Mouse (Mus musculus): ENCODE measurements at regions not wholly inside any gene's neighbourhood (a gene's known extent, or its start where the extent isn't known, plus 50 kb on each side); places are given as distances from the start of the nearest gene placed in this dataset.

DNA sequence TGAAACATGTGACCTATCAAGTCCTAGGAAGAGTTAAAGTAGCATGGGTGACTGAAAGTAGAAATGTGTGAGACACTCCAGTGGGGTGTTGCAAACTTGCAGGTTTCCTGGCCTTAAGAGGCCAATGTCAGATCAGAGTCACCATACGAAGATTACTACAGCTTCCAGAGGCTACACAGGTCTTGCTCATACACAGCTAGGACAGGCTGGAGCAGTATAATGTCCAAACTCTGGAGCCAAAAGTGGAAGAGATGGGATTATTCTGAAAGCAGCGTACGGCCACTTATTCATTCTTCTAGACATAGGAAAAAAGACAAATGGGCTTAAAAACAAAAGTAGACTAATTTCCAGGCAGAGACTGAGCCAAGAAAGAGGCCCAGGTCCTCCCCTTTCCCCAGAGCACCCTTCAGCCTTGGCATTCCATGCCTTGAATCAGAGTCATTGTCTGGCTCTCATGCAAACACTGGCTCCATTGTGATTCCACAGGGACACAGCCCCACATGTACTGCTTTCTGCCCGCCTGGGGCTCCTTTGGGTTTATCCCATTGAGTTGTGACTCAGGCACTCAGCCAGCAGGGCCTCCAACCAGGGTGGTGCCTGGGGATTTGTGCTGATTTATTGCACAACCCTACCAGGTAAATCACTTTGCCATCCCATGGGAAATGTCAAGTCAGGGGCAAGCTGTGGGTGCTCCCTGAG lies 94.5 kb downstream of the Rassf10 start:
- H3K9me3 ChIP-seq (ENCODE audit: control insufficient read depth, low read length) = peaks cover 3% of the 10 kb centered on the region; the same call in 1 of the 2 replicates
- H3K4me2 ChIP-seq (ENCODE audit: low read length) = no peak overlapping the region
- no peak overlapping the region for H3K4me3 ChIP-seq (ENCODE audit: control insufficient read depth in 1 of 2, insufficient read depth in 1 of 2, low read depth in 1 of 2, low read length in 2 of 2)
- H3K4me1 ChIP-seq (ENCODE audit: control insufficient read depth in 2 of 2, insufficient read depth in 2 of 2, low read length in 2 of 2) = peaks cover 2% of the 10 kb centered on the region in 2 experiments; a peak in 2 of 4 replicates
- no peaks in the 10 kb centered on the region for H3K27me3 ChIP-seq (ENCODE audit: control insufficient read depth, insufficient read depth, low read length)
- no peak overlapping the region for H3K27ac ChIP-seq (replicated peaks in 1 of 2; ENCODE audit: control insufficient read depth in 1 of 2, insufficient read depth in 1 of 2, low read depth in 2 of 2, low read length in 2 of 2)
- ATAC-seq (ENCODE audit: insufficient number of reproducible peaks, insufficient read depth, low FRiP score, low read depth) = no peak
- WGBS = 74% methylated on average over 4 of the region's 4 CpGs
- no peaks in the 10 kb centered on the region for H3K36me3 ChIP-seq (ENCODE audit: control insufficient read depth, insufficient read depth, low read length)
- no peak overlapping the region for H3K9ac ChIP-seq (ENCODE audit: low read length)

DNA sequence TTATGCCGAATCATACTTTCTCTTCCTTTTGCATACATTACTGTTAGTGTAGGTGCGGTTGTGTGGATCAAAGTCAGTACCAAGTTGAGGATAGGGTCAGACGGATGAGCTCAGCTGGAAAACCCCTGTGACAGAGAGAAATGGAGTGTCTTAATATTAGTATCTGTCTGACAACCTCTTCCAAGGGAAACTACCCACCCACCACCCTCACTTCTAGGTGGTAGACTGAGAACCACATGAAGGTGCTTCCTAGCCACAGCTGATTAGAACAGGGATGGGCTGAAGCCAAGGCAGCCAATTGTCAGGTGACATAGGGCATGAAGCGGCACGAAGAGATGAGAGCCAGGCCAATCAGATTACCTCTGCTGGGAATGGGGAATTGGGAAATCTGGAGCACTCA lies 95.7 kb downstream of the Rassf10 start:
- WGBS = 61% methylated on average over 5 of the region's 5 CpGs
- Histone ChIP-seq H3K36me3 (ENCODE audit: control insufficient read depth, insufficient read depth, low read length) (no peaks in the 10 kb centered on the region), H3K4me2 (ENCODE audit: low read length) (no peak overlapping the region), H3K9ac (ENCODE audit: low read length) (no peak overlapping the region), H3K27ac (replicated peaks in 1 of 2; ENCODE audit: control insufficient read depth in 1 of 2, insufficient read depth in 1 of 2, low read depth in 2 of 2, low read length in 2 of 2) (no peak overlapping the region), H3K27me3 (ENCODE audit: control insufficient read depth, insufficient read depth, low read length) (no peaks in the 10 kb centered on the region), H3K4me1 (ENCODE audit: control insufficient read depth in 2 of 2, insufficient read depth in 2 of 2, low read length in 2 of 2) (peaks cover 2% of the 10 kb centered on the region in 2 experiments; a peak in 2 of 4 replicates), H3K9me3 (ENCODE audit: control insufficient read depth, low read length) (peaks cover 3% of the 10 kb centered on the region; the same call in 1 of the 2 replicates), H3K4me3 (ENCODE audit: control insufficient read depth in 1 of 2, insufficient read depth in 1 of 2, low read depth in 1 of 2, low read length in 2 of 2) (no peak overlapping the region)
- no peak for ATAC-seq (ENCODE audit: insufficient number of reproducible peaks, insufficient read depth, low FRiP score, low read depth)

DNA sequence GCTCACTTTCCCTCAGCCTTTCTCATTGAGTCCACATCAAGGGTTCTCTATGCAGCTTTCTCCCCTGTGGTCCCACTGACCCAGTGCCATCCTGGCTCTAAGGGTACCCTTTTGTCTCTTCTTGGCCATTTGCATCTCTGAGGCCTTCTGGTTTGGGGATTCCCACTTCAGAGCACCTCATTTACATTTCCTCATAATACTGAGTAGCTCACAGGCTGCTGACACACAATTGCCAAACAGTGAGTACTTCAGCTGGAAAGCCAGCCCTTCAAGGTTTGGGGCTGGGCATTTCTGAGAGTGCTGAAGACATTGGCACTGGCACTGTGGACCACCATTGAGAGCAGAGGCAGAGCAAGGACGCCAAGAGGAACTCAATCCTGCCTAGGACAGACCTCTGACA lies 99.2 kb downstream of the Rassf10 start:
- no peak overlapping the region for H3K4me3 ChIP-seq (ENCODE audit: control insufficient read depth in 1 of 2, insufficient read depth in 1 of 2, low read depth in 1 of 2, low read length in 2 of 2)
- no peak overlapping the region for H3K4me2 ChIP-seq (ENCODE audit: low read length)
- ATAC-seq (ENCODE audit: insufficient number of reproducible peaks, insufficient read depth, low FRiP score, low read depth) = no peak
- H3K9me3 ChIP-seq (ENCODE audit: control insufficient read depth, low read length) = no peaks in the 10 kb centered on the region
- no peak overlapping the region for H3K27ac ChIP-seq (replicated peaks in 1 of 2; ENCODE audit: control insufficient read depth in 1 of 2, insufficient read depth in 1 of 2, low read depth in 2 of 2, low read length in 2 of 2)
- peaks cover 2% of the 10 kb centered on the region in 2 experiments; a peak in 2 of 4 replicates for H3K4me1 ChIP-seq (ENCODE audit: control insufficient read depth in 2 of 2, insufficient read depth in 2 of 2, low read length in 2 of 2)
- H3K9ac ChIP-seq (ENCODE audit: low read length) = no peak overlapping the region
- WGBS = 41% methylated on average over 1 of the region's 1 CpGs
- no peaks in the 10 kb centered on the region for H3K27me3 ChIP-seq (ENCODE audit: control insufficient read depth, insufficient read depth, low read length)
- H3K36me3 ChIP-seq (ENCODE audit: control insufficient read depth, insufficient read depth, low read length) = no peaks in the 10 kb centered on the region

DNA sequence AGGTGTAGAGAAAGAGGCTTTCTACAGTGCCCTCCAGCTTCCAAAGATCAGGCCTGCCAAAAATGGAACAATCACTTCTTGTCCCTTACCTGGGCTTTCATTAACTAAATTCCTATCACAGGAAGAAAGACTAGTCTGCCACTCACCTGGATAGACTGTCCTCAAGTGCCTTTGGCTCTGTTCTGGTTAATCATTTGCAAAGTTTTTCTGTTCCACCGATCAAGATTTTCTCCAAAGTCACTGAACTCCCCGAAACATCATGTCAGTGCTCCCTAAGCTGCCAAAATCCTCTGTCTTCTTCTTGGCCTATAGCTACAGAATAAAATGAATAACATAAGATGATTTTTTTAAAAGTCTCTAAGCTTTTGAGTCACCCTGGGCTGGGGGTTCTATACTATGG lies 102.7 kb downstream of the Rassf10 start:
- Histone ChIP-seq H3K4me3 (ENCODE audit: control insufficient read depth in 1 of 2, insufficient read depth in 1 of 2, low read depth in 1 of 2, low read length in 2 of 2) (no peak overlapping the region), H3K4me1 (ENCODE audit: control insufficient read depth in 2 of 2, insufficient read depth in 2 of 2, low read length in 2 of 2) (peaks cover 13 to 26% of the 10 kb centered on the region in 2 experiments), H3K4me2 (ENCODE audit: low read length) (no peak overlapping the region), H3K9ac (ENCODE audit: low read length) (no peak overlapping the region), H3K9me3 (ENCODE audit: control insufficient read depth, low read length) (no peaks in the 10 kb centered on the region), H3K27me3 (ENCODE audit: control insufficient read depth, insufficient read depth, low read length) (no peaks in the 10 kb centered on the region), H3K36me3 (ENCODE audit: control insufficient read depth, insufficient read depth, low read length) (no peaks in the 10 kb centered on the region), H3K27ac (replicated peaks in 1 of 2; ENCODE audit: control insufficient read depth in 1 of 2, insufficient read depth in 1 of 2, low read depth in 2 of 2, low read length in 2 of 2) (no peak overlapping the region)
- WGBS = 87% methylated on average over 2 of the region's 2 CpGs
- no peak for ATAC-seq (ENCODE audit: insufficient number of reproducible peaks, insufficient read depth, low FRiP score, low read depth)

DNA sequence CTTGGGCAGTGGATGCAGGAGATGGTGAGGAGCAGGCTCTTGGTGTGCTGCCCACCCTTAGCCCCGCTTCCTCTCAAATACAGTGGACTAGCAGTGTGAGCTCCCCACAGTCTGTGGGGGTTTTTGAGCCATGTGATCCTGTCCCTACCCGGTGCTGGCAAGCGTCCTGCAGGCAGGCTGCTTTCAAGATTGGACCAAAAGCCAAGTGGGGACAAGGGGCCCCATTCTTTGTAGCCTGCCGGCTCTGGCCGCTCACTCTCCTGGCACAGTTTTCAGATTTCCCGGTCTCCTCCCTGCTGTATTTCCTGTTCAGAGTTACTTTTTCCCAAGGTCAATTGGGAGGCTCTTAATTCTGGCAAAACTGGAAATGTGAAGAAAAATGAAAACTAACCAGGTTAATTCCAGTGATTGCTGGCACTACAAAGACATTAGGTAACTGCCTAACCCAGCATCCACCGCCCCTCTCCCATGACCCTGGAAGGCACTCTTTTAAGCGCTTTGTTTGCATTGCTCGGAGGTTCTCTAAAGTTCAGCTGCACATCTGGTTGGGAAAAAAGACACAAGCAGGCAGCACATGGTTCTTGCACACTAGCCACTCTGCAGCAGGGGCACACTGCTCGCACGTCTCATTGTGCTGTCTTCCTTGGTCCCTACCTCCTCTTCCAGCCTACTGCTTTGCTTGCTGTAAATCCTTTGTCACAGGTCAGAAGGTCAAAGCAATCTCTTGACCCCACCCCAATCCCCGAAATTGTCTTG lies 105.6 kb downstream of the Rassf10 start:
- peaks cover 13 to 26% of the 10 kb centered on the region in 2 experiments for H3K4me1 ChIP-seq (ENCODE audit: control insufficient read depth in 2 of 2, insufficient read depth in 2 of 2, low read length in 2 of 2)
- peak overlapping the region; percentile 72 to 75 for H3K27ac ChIP-seq (replicated peaks in 1 of 2; ENCODE audit: control insufficient read depth in 1 of 2, insufficient read depth in 1 of 2, low read depth in 2 of 2, low read length in 2 of 2)
- WGBS = 42% methylated on average over 12 of the region's 12 CpGs
- H3K9me3 ChIP-seq (ENCODE audit: control insufficient read depth, low read length) = no peaks in the 10 kb centered on the region
- H3K4me3 ChIP-seq (ENCODE audit: control insufficient read depth in 1 of 2, insufficient read depth in 1 of 2, low read depth in 1 of 2, low read length in 2 of 2) = no peak overlapping the region
- H3K9ac ChIP-seq (ENCODE audit: low read length) = no peak overlapping the region
- ATAC-seq (ENCODE audit: insufficient number of reproducible peaks, insufficient read depth, low FRiP score, low read depth) = peak; percentile 72
- H3K36me3 ChIP-seq (ENCODE audit: control insufficient read depth, insufficient read depth, low read length) = no peaks in the 10 kb centered on the region
- H3K4me2 ChIP-seq (ENCODE audit: low read length) = 0 out of 2 replicates have a peak overlapping the region, but pooled peaks have one; percentile 9
- no peaks in the 10 kb centered on the region; the same call in 1 of the 2 replicates for H3K27me3 ChIP-seq (ENCODE audit: control insufficient read depth, insufficient read depth, low read length)

DNA sequence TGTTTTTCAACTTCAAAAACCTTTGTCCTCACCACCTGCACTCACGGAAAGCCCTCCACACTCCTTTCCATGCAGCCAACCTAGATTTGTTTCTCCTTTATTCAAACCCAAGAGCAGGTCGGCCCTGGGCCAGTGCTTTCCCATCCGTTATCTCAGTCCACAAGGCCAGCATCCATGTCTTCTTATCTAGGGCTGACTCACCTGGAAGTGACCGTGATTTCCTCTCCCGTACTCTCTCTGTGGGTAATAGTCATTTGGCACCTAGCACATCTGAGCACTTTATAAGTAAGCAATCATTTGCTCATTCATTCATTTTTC lies 106.2 kb downstream of the Rassf10 start:
- Histone ChIP-seq H3K4me3 (ENCODE audit: control insufficient read depth in 1 of 2, insufficient read depth in 1 of 2, low read depth in 1 of 2, low read length in 2 of 2) (no peak overlapping the region), H3K27ac (replicated peaks in 1 of 2; ENCODE audit: control insufficient read depth in 1 of 2, insufficient read depth in 1 of 2, low read depth in 2 of 2, low read length in 2 of 2) (peak overlapping the region; percentile 72 to 75), H3K27me3 (ENCODE audit: control insufficient read depth, insufficient read depth, low read length) (no peaks in the 10 kb centered on the region; the same call in 1 of the 2 replicates), H3K36me3 (ENCODE audit: control insufficient read depth, insufficient read depth, low read length) (no peaks in the 10 kb centered on the region), H3K9ac (ENCODE audit: low read length) (no peak overlapping the region), H3K4me1 (ENCODE audit: control insufficient read depth in 2 of 2, insufficient read depth in 2 of 2, low read length in 2 of 2) (peaks cover 13 to 26% of the 10 kb centered on the region in 2 experiments), H3K9me3 (ENCODE audit: control insufficient read depth, low read length) (no peaks in the 10 kb centered on the region), H3K4me2 (ENCODE audit: low read length) (no peak overlapping the region)
- ATAC-seq (ENCODE audit: insufficient number of reproducible peaks, insufficient read depth, low FRiP score, low read depth) = no peak
- WGBS = 46% methylated on average over 5 of the region's 5 CpGs

DNA sequence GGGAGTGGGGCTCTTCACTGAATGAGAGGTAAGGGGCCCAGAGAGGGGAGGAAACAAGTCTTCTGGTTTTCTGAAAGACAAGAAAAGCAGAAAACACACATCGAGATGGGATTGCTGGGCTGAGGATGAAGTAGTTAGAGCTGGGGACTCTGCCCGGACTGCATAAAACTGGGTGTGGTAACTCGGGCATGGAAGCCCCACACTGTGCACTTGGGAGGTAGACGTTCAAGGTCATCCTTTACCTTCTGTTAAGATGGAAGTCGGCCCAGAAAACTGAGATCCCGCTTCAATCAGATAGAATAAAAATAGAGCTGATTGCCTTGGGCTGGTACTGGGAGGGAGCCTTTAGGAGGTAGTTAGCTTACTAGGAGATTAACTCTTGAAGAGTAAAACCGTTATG lies 107.2 kb downstream of the Rassf10 start:
- 52% methylated on average over 7 of the region's 7 CpGs for WGBS

More for the DNA sequence above, 107.2 kb downstream of the Rassf10 start:
- Histone ChIP-seq H3K4me3 (ENCODE audit: control insufficient read depth in 1 of 2, insufficient read depth in 1 of 2, low read depth in 1 of 2, low read length in 2 of 2) (no peak overlapping the region), H3K9me3 (ENCODE audit: control insufficient read depth, low read length) (no peaks in the 10 kb centered on the region), H3K9ac (ENCODE audit: low read length) (no peak overlapping the region), H3K27me3 (ENCODE audit: control insufficient read depth, insufficient read depth, low read length) (no peaks in the 10 kb centered on the region; the same call in 1 of the 2 replicates), H3K4me2 (ENCODE audit: low read length) (no peak overlapping the region), H3K27ac (replicated peaks in 1 of 2; ENCODE audit: control insufficient read depth in 1 of 2, insufficient read depth in 1 of 2, low read depth in 2 of 2, low read length in 2 of 2) (no peak overlapping the region), H3K4me1 (ENCODE audit: control insufficient read depth in 2 of 2, insufficient read depth in 2 of 2, low read length in 2 of 2) (peaks cover 15 to 27% of the 10 kb centered on the region in 2 experiments), H3K36me3 (ENCODE audit: control insufficient read depth, insufficient read depth, low read length) (no peaks in the 10 kb centered on the region)
- no peak for ATAC-seq (ENCODE audit: insufficient number of reproducible peaks, insufficient read depth, low FRiP score, low read depth)

Measured in heart, embryonic 14.5 days (tissue).